Mouse (Mus musculus): ENCODE results near the gene Prpf39. TPM values are rescaled to one million over a fixed set of nuclear protein-coding genes. Genes with fewer than 3 reads are reported as not detected.

Prpf39 gene
- 6.8 and 8.8 TPM in 2 replicates for polyA plus RNA-seq (2021; fragmentation: Nextera tagmentation)
- long read RNA-seq, experiment 1, full-length matches to known transcripts = 36 of 131 reads
- long read RNA-seq, experiment 1, partial matches to known transcripts = 31 of 131 reads
- long read RNA-seq, experiment 1, other reads (novel, unspliced or antisense) = 64 of 131 reads
- long read RNA-seq, experiment 2, partial matches to known transcripts = 7 of 16 reads
- long read RNA-seq, experiment 2, other reads (novel, unspliced or antisense) = 9 of 16 reads

GRCm38 (mm10) chr12:65036190-65036870, at the start of gene Prpf39:
TSS of gene Prpf39 (plus strand) at chr12:65036333.

GRCm38 (mm10) chr12:65073611-65074178, 37.6 kb downstream of the Prpf39 start, which contains the start of gene Fkbp3:
TSS of gene Fkbp3 (minus strand) at chr12:65074007.

GRCm38 (mm10) chr12:65075085-65075732, 39.1 kb downstream of the Prpf39 start, which contains the start of gene Fancm:
TSS of gene Fancm (plus strand) at chr12:65075603.

Other genes starting within 250 kb of the Prpf39 start
- gene Gm527, start 118.4 kb upstream of the Prpf39 start, polyA plus RNA-seq (2021; fragmentation: Nextera tagmentation) = 0.50 and 1.8 TPM in 2 replicates
- gene Klhl28, start 70.8 kb upstream of the Prpf39 start, polyA plus RNA-seq (2021; fragmentation: Nextera tagmentation) = 4.4 and 5.8 TPM in 2 replicates
- gene Togaram1, start 70.5 kb upstream of the Prpf39 start, polyA plus RNA-seq (2021; fragmentation: Nextera tagmentation) = 9.5 and 11.6 TPM in 2 replicates
- gene Fkbp3, start 37.7 kb downstream of the Prpf39 start, polyA plus RNA-seq (2021; fragmentation: Nextera tagmentation) = 588 and 750 TPM in 2 replicates
- gene Fancm, start 39.3 kb downstream of the Prpf39 start, polyA plus RNA-seq (2021; fragmentation: Nextera tagmentation) = 2.2 and 3.4 TPM in 2 replicates
- gene Mis18bp1, start 136.3 kb downstream of the Prpf39 start, polyA plus RNA-seq (2021; fragmentation: Nextera tagmentation) = 0.19 and 0.33 TPM in 2 replicates
- gene Wdr20rt, start 189.2 kb downstream of the Prpf39 start, polyA plus RNA-seq (2021; fragmentation: Nextera tagmentation) = not detected in 2 replicates